In genomic region chr4:50036079-50036478, GRCm38 (mm10) we compare ENCODE assay signal across 11 mouse cellular contexts.
DNase-seq lines count a peak whose midpoint lies in the region; ATAC-seq and TF ChIP-seq lines count a peak whose summit lies in the region.
"Had no signal": no experiment of that assay in that cellular context is flagged by ENCODE, and none has a peak within 500 bp of the region (broad histone marks: within the 10 kb centered on the region; RNA-seq: fewer than 3 reads in every experiment).

No protein-coding gene starts in this region.

- no peaks in the 10 kb centered on the region for H3K27me3 ChIP-seq in hindbrain, embryonic 11.5 days (ENCODE audit: control insufficient read depth, insufficient read depth, low read length)
- H3K27me3 ChIP-seq in hindbrain, embryonic 14.5 days (ENCODE audit: control insufficient read depth, insufficient read depth, low read length), result no peaks in the 10 kb centered on the region
- H3K27me3 ChIP-seq in embryonic facial prominence, embryonic 14.5 days (replicated peaks; ENCODE audit: control insufficient read depth, insufficient read depth, low read length), result no peaks in the 10 kb centered on the region
- no peaks in the 10 kb centered on the region for H3K27me3 ChIP-seq in lung, postnatal 0 days (replicated peaks; ENCODE audit: insufficient read depth, low read length)

- WGBS in hindbrain, embryonic 11.5 days, result 65% methylated on average over 6 of the region's 6 CpGs
- 69% methylated on average over 6 of the region's 6 CpGs for WGBS in hindbrain, embryonic 14.5 days
- WGBS in embryonic facial prominence, embryonic 14.5 days, result 61% methylated on average over 6 of the region's 6 CpGs
- WGBS in lung, postnatal 0 days, result 54% methylated on average over 6 of the region's 6 CpGs

- no peak for ATAC-seq in hindbrain, embryonic 11.5 days (ENCODE audit: low FRiP score)
- ATAC-seq in hindbrain, embryonic 14.5 days (ENCODE audit: low FRiP score), result no peak
- ATAC-seq in embryonic facial prominence, embryonic 14.5 days (ENCODE audit: low read depth), result no peak
- no peak for ATAC-seq in lung, postnatal 0 days

- H3K4me2 ChIP-seq in hindbrain, embryonic 11.5 days (replicated peaks; ENCODE audit: low read depth, low read length), result no peak overlapping the region
- no peak overlapping the region for H3K4me2 ChIP-seq in hindbrain, embryonic 14.5 days (replicated peaks)
- H3K4me2 ChIP-seq in embryonic facial prominence, embryonic 14.5 days (ENCODE audit: low read depth, low read length), result no peak overlapping the region
- no peak overlapping the region for H3K4me2 ChIP-seq in lung, postnatal 0 days (replicated peaks; ENCODE audit: low read depth, low read length)

- no peak for TF ChIP-seq EP300 in lung, postnatal 0 days (IDR thresholded peaks at IDR 0.05)

- H3K9ac ChIP-seq in hindbrain, embryonic 11.5 days (ENCODE audit: low read depth, low read length), result no peak overlapping the region
- H3K9ac ChIP-seq in hindbrain, embryonic 14.5 days, result no peak overlapping the region
- no peak overlapping the region for H3K9ac ChIP-seq in embryonic facial prominence, embryonic 14.5 days (ENCODE audit: low read depth, low read length)
- H3K9ac ChIP-seq in lung, postnatal 0 days (replicated peaks; ENCODE audit: low read depth), result no peak overlapping the region

- no peak overlapping the region for H3K27ac ChIP-seq in hindbrain, embryonic 11.5 days (ENCODE audit: low read depth, low read length)
- no peak overlapping the region for H3K27ac ChIP-seq in hindbrain, embryonic 14.5 days
- H3K27ac ChIP-seq in embryonic facial prominence, embryonic 14.5 days (replicated peaks; ENCODE audit: low read depth, low read length), result no peak overlapping the region
- H3K27ac ChIP-seq in lung, postnatal 0 days (ENCODE audit: low read length), result no peak overlapping the region

- DNase-seq in hindbrain, embryonic 11.5 days (ENCODE audit: low spot score), result peak; percentile 7
- no peak for DNase-seq in hindbrain, embryonic 14.5 days (ENCODE audit: low spot score)
- DNase-seq in right cerebral cortex, adult 18-20 months, result peak; percentile 7
- DNase-seq in right cerebral cortex, postnatal 36 days (ENCODE audit: low spot score in 2 of 2), result no peak
- DNase-seq in embryonic facial prominence, embryonic 14.5 days (ENCODE audit: low spot score), result peak; percentile 6
- DNase-seq in right cerebral cortex, postnatal 25 days, result peak; percentile 14
- no peak for DNase-seq in lung, postnatal 0 days (ENCODE audit: low spot score)
- DNase-seq in thymus, postnatal 25 days, result no peak
- DNase-seq: heart, postnatal 36 days; spleen, adult 18-20 months; thymus, postnatal 36 days had no signal

- H3K4me3 ChIP-seq in hindbrain, embryonic 11.5 days (ENCODE audit: low read depth, low read length), result no peak overlapping the region
- H3K4me3 ChIP-seq in hindbrain, embryonic 14.5 days (replicated peaks; ENCODE audit: low read length), result no peak overlapping the region
- no peak overlapping the region for H3K4me3 ChIP-seq in embryonic facial prominence, embryonic 14.5 days (ENCODE audit: low read depth, low read length)
- no peak overlapping the region for H3K4me3 ChIP-seq in lung, postnatal 0 days (ENCODE audit: low read depth, low read length)

- H3K36me3 ChIP-seq in hindbrain, embryonic 11.5 days (ENCODE audit: control insufficient read depth, insufficient read depth, low read length), result no peaks in the 10 kb centered on the region
- H3K36me3 ChIP-seq in hindbrain, embryonic 14.5 days (replicated peaks; ENCODE audit: control insufficient read depth, insufficient read depth), result no peaks in the 10 kb centered on the region
- no peaks in the 10 kb centered on the region for H3K36me3 ChIP-seq in embryonic facial prominence, embryonic 14.5 days (ENCODE audit: control insufficient read depth, insufficient read depth, low read length)
- no peaks in the 10 kb centered on the region for H3K36me3 ChIP-seq in lung, postnatal 0 days (ENCODE audit: insufficient read depth, low read length)

- no peaks in the 10 kb centered on the region for H3K9me3 ChIP-seq in hindbrain, embryonic 11.5 days (ENCODE audit: control insufficient read depth, low read length)
- no peaks in the 10 kb centered on the region for H3K9me3 ChIP-seq in hindbrain, embryonic 14.5 days (ENCODE audit: control insufficient read depth, low read length)
- no peaks in the 10 kb centered on the region for H3K9me3 ChIP-seq in embryonic facial prominence, embryonic 14.5 days (ENCODE audit: control insufficient read depth, low read length)
- H3K9me3 ChIP-seq in lung, postnatal 0 days (ENCODE audit: low read length), result no peaks in the 10 kb centered on the region

- no peak for TF ChIP-seq CTCF in lung, postnatal 0 days (IDR thresholded peaks at IDR 0.05)

- no peaks in the 10 kb centered on the region for H3K4me1 ChIP-seq in hindbrain, embryonic 11.5 days (replicated peaks; ENCODE audit: control insufficient read depth, insufficient read depth, low read length)
- no peaks in the 10 kb centered on the region for H3K4me1 ChIP-seq in hindbrain, embryonic 14.5 days (replicated peaks; ENCODE audit: control insufficient read depth, insufficient read depth, low read length)
- H3K4me1 ChIP-seq in embryonic facial prominence, embryonic 14.5 days (ENCODE audit: control insufficient read depth, insufficient read depth, low read length), result no peaks in the 10 kb centered on the region
- no peaks in the 10 kb centered on the region for H3K4me1 ChIP-seq in lung, postnatal 0 days (ENCODE audit: insufficient read depth, low read depth, low read length)

Comparison
In these comparisons a context has a peak if more than half of its experiments do, and no peak if none do; other contexts are left out.
1. DNase-seq: peak in hindbrain, embryonic 11.5 days (single experiment), right cerebral cortex, adult 18-20 months (single experiment), embryonic facial prominence, embryonic 14.5 days (single experiment) and right cerebral cortex, postnatal 25 days (single experiment); none in hindbrain, embryonic 14.5 days (single experiment), right cerebral cortex, postnatal 36 days (0 of 2), lung, postnatal 0 days (single experiment) and thymus, postnatal 25 days (single experiment).